Mouse (Mus musculus) heart, postnatal 36 days (tissue): ENCODE data around the gene Olfr1080. TPM values are rescaled to one million over a fixed set of nuclear protein-coding genes. Genes with fewer than 3 reads are reported as not detected.
"Not testable (repeated sequence)": the region's sequence is repeated elsewhere in the genome, so short reads cannot be mapped to it uniquely, and the experiment has no call there.

ENCODE experiments used
- DNase-seq, 2 experiments: peaks; one replicate each; pipeline ENCODE4 v3.0.0; 2021 to 2022
- intact Hi-C: fragments of 180-260 bp; cut with DNase I; formaldehyde crosslinking; loops from one replicate; pipeline ENCODE4 v1.15.1; 2025
- total RNA-seq, 2 experiments: library from RNA; stranded (reverse); gene quantifications; 2 replicates each; pipeline ENCODE4 v1.2.3; 2021

Gene Olfr1080
- not detected for total RNA-seq

GRCm38 (mm10) chr2:86558135-86558534 lies at the start of gene Olfr1080:
Olfr1080 (minus strand) TSS chr2:86558235.
- DNase-seq, intact Hi-C loops: not testable (repeated sequence)

- DNase-seq, intact Hi-C loops: not testable (repeated sequence)
Measured at GRCm38 (mm10) chr2:86598866-86599265, 40.8 kb upstream of the Olfr1080 start, which contains the start of gene Olfr1082. Olfr1082 (minus strand) TSS chr2:86598966.

GRCm38 (mm10) chr2:86542380-86542779 lies 15.7 kb downstream of the Olfr1080 start, which contains the start of gene Olfr1079:
Olfr1079 (minus strand) TSS chr2:86542480.
- intact Hi-C loops, result no loop called here
- no peak for DNase-seq

- no peak for DNase-seq
- intact Hi-C loops, result no loop called here
Measured at GRCm38 (mm10) chr2:86530991-86531390, 27.0 kb downstream of the Olfr1080 start.

DNA sequence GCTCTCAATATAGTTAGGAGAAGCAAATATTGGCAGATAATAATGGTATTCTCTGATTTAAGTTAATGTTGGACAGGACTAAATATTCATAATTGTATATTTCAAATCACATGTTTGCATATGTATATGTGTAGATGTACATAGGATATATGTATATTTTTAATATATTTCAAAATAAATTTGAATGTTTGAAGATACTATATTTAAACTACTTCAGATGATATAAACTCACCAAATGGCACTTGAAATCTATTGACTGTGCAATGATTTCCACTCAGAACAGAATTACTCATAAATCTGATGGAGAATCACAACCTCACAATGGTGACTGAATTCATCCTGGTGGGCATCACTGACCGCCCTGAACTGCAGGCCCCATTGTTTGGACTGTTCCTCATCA lies 49.9 kb downstream of the Olfr1080 start, which contains the start of gene Olfr1076:
Gene Olfr1076 (plus strand): TSS at position 301 of the 400 bp plus-strand sequence.
- no peak for DNase-seq
- intact Hi-C loops, result no loop called here

Other genes starting within 250 kb of the Olfr1080 start
- gene Olfr1053, start 243.0 kb downstream of the Olfr1080 start, total RNA-seq, result not detected
- gene Olfr1054, start 222.8 kb downstream of the Olfr1080 start, total RNA-seq, result not detected
- gene Olfr1055, start 208.0 kb downstream of the Olfr1080 start, total RNA-seq, result not detected
- not detected for gene Olfr1056, start 195.8 kb downstream of the Olfr1080 start, total RNA-seq
- gene Olfr1057, start 179.8 kb downstream of the Olfr1080 start, total RNA-seq, result not detected
- gene Olfr1058, start 169.7 kb downstream of the Olfr1080 start, total RNA-seq, result not detected
- not detected for gene Olfr1061, start 144.2 kb downstream of the Olfr1080 start, total RNA-seq
- gene Olfr1062, start 131.5 kb downstream of the Olfr1080 start, total RNA-seq, result not detected
- gene Olfr1065, start 107.6 kb downstream of the Olfr1080 start, total RNA-seq, result not detected
- gene Olfr1066, start 102.0 kb downstream of the Olfr1080 start, total RNA-seq, result not detected
- not detected for gene Olfr228, start 70.8 kb downstream of the Olfr1080 start, total RNA-seq
- gene Olfr1076, start 49.8 kb downstream of the Olfr1080 start, total RNA-seq, result not detected
- gene Olfr1079, start 15.8 kb downstream of the Olfr1080 start, total RNA-seq, result not detected
- gene Olfr1082, start 40.7 kb upstream of the Olfr1080 start, total RNA-seq, result not detected
- not detected for gene Olfr1084, start 81.5 kb upstream of the Olfr1080 start, total RNA-seq
- gene Olfr1085, start 103.8 kb upstream of the Olfr1080 start, total RNA-seq, result not detected
- not detected for gene Olfr1086, start 121.9 kb upstream of the Olfr1080 start, total RNA-seq
- not detected for gene Olfr1087, start 140.2 kb upstream of the Olfr1080 start, total RNA-seq
- not detected for gene Olfr1089, start 175.5 kb upstream of the Olfr1080 start, total RNA-seq
- gene Olfr1090, start 200.8 kb upstream of the Olfr1080 start, total RNA-seq, result not detected
- gene Olfr1093, start 224.2 kb upstream of the Olfr1080 start, total RNA-seq, result not detected